Mouse (Mus musculus): ENCODE data around the gene Gm5127.

DNA sequence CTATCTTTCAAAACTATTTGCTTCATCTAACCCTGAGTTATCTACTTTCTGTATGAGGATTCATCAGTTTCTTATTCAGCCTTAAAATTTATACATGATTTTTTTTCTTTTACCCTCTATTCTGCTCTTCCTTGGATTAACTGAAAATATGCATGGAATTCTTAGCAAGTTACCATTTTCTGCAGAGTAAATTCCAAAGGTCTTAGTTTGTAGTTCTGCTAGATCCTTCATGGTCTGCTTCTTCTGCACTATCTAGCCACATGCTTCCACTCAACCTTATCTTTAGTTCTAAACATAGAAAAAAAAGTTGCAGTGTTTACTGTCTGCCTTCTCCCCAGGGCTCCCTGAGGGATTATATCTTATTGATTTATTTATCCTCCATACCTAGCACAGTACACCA is 79.1 kb downstream of the Gm5127 start:
- TF ChIP-seq CTCF (conservative IDR thresholded peaks at IDR 0.05; ENCODE audit: low read length) = no peak
- TF ChIP-seq NANOG (IDR thresholded peaks at IDR 0.05; ENCODE audit: borderline replicate concordance, low read length) = no peak
- no peak for TF ChIP-seq POU5F1 (IDR thresholded peaks at IDR 0.05; ENCODE audit: borderline replicate concordance, low read length)

All from E14TG2a.4 (cell line).